Mouse (Mus musculus) erythroblast, embryonic 14.5 days (primary cell): ENCODE results near the gene Gm21760. TPM values are rescaled to one million over a fixed set of nuclear protein-coding genes. Genes with fewer than 3 reads are reported as not detected.
"Not testable (repeated sequence)": the region's sequence is repeated elsewhere in the genome, so short reads cannot be mapped to it uniquely, and the experiment has no call there.

Source experiments
- H3K27me3 ChIP-seq: 2 replicates; pipeline ENCODE4 v1.6.1; 2012; ENCODE audit warnings: inconsistent platforms; ENCODE audit not compliant: control insufficient read depth
- H3K36me3 ChIP-seq: 2 replicates; pipeline ENCODE4 v1.6.1; 2012; ENCODE audit warnings: mild to moderate bottlenecking, inconsistent platforms; ENCODE audit not compliant: control insufficient read depth
- H3K4me1 ChIP-seq: 2 replicates; pipeline ENCODE4 v1.6.1; 2012; ENCODE audit warnings: inconsistent platforms; ENCODE audit not compliant: control insufficient read depth
- H3K4me3 ChIP-seq: replicated peaks from 2 replicates; pipeline ENCODE3; 2012; ENCODE audit warnings: moderate library complexity, mild to moderate bottlenecking, inconsistent platforms
- H3K9me3 ChIP-seq: 2 replicates; pipeline ENCODE4 v1.6.1; 2012; ENCODE audit warnings: low read length, inconsistent platforms, mixed read lengths; ENCODE audit not compliant: control insufficient read depth
- polyA plus RNA-seq: library from polyadenylated mRNA; stranded (reverse); fragments of >175 nt; gene quantifications from 2 replicates; pipeline ENCODE4 v1.2.3, GENCODE M21; 2012

Gm21760 gene
- polyA plus RNA-seq = not detected in 2 replicates

DNA sequence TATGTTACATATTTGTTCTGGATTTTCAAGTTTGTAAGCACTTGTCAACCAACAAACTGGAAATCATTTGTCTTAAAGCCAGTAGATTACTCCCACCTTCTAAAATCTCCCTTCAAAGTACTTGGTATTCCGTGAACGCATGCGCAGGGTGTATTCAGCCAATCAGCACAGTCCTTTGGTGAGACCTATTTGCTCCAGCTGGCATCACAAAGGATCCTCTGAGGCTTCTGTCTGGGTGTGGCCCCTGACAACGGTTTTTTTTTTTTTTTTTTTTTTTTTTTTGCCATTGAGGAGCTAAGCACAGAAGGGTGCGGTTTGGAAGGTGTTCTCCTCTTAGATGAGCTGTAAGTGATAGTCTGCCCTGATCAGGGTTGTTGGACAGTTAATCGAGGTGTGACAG, at the start of gene Gm21760:
TSS of gene Gm21760 (plus strand) at position 301 of the 400 bp plus-strand sequence.
- H3K27me3 ChIP-seq, H3K9me3 ChIP-seq, H3K4me1 ChIP-seq, H3K4me3 ChIP-seq, H3K36me3 ChIP-seq: not testable (repeated sequence)
